Mouse (Mus musculus): ENCODE data around the gene H2-Q7. TPM values are rescaled to one million over a fixed set of nuclear protein-coding genes. Genes with fewer than 3 reads are reported as not detected.

Gene H2-Q7
- 100 to 1,000 TPM; 546 to 576 TPM for total RNA-seq (2023)

DNA sequence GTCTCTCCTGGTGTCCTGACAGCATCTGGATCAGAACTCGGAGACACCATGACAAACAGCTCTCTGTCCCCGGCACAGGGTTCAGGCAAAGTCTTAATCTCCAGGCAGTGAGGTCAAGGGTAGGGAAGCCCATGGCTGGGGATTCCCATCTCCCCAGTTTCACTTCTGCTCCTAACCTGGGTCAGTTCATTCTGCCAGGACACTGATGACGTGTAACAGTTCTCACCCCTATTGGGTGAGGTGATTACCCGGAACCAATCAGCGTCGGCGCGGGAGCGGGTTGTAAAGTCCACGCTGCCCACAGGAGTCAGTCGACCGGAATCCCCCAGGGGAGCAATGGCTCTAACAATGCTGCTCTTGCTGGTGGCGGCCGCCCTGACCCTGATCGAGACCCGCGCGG is at the start of gene H2-Q7:
Gene H2-Q7, plus strand, starts transcription at position 271 of the 400 bp plus-strand sequence.

DNA sequence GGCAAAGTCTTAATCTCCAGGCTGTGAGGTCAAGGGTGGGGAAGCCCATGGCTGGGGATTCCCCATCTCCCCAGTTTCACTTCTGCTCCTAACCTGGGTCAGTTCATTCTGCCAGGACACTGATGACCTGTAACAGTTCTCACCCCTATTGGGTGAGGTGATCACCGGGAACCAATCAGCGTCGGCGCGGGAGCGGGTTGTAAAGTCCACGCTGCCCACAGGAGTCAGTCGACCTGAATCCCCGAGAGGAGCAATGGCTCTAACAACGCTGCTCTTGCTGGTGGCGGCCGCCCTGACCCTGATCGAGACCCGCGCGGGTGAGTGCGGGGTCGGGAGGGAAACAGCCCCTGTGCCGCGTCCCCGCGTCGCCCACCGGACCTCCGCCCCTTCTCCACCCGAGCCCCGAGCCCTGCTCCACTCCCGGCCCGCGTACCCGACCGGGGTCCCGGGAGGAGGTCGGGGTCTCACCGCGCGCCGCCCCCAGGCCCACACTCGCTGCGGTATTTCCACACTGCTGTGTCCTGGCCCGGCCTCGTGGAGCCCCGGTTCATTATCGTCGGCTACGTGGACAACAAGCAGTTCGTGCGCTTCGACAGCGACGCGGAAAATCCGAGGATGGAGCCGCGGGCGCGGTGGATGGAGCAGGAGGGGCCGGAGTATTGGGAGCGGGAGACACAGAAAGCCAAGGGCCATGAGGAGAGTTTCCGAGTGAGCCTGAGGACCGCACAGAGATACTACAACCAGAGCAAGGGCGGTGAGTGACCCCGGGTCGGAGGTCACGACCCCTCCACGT is 14.1 kb upstream of the H2-Q7 start, which contains the start of gene H2-Q6:
Gene H2-Q6, plus strand, starts transcription at position 227 of the 793 bp plus-strand sequence.

GRCm38 (mm10) chr17:35469842-35470751 is 31.1 kb downstream of the H2-Q7 start, which contains the start of gene H2-Q10:
Gene H2-Q10 (plus strand): TSS chr17:35470089.

Other genes starting within 250 kb of the H2-Q7 start
- gene Ltb, start 244.7 kb upstream of the H2-Q7 start, total RNA-seq (2023) = 100 to 1,000 TPM; 598 to 633 TPM
- 10 to 100 TPM; 17.7 to 18.6 TPM for gene Tnf, start 237.1 kb upstream of the H2-Q7 start, total RNA-seq (2023)
- 10 to 100 TPM; 14.1 to 17.3 TPM for gene Lta, start 233.8 kb upstream of the H2-Q7 start, total RNA-seq (2023)
- not detected for gene Gm16181, start 218.3 kb upstream of the H2-Q7 start, total RNA-seq (2023)
- gene Atp6v1g2, start 205.5 kb upstream of the H2-Q7 start, total RNA-seq (2023) = 1 to 10 TPM; 2.8 to 3.1 TPM
- gene Nfkbil1, start 203.4 kb upstream of the H2-Q7 start, total RNA-seq (2023) = 10 to 100 TPM; 15.8 to 16.0 TPM
- gene Ddx39b, start 197.4 kb upstream of the H2-Q7 start, total RNA-seq (2023) = 100 to 1,000 TPM; 432 to 439 TPM
- gene H2-D1, start 176.4 kb upstream of the H2-Q7 start, total RNA-seq (2023) = 1,000 to 10,000 TPM; 2,662 to 2,726 TPM
- 10 to 100 TPM; 17.9 to 23.8 TPM for gene H2-Q1, start 118.8 kb upstream of the H2-Q7 start, total RNA-seq (2023)
- gene H2-Q2, start 96.9 kb upstream of the H2-Q7 start, total RNA-seq (2023) = 10 to 100 TPM; 13.7 to 17.0 TPM
- gene H2-Q4, start 59.5 kb upstream of the H2-Q7 start, total RNA-seq (2023) = 100 to 1,000 TPM; 534 to 564 TPM
- gene H2-Q6, start 14.3 kb upstream of the H2-Q7 start, total RNA-seq (2023) = 100 to 1,000 TPM; 203 to 218 TPM
- 10 to 100 TPM; 83.5 to 96.7 TPM for gene H2-Q10, start 30.9 kb downstream of the H2-Q7 start, total RNA-seq (2023)
- 1 to 10 TPM in 1 of 2 experiments, not detected in 1; 1.1 TPM for gene Pou5f1, start 66.9 kb downstream of the H2-Q7 start, total RNA-seq (2023)
- 10 to 100 TPM in 1 of 2 experiments, 1 to 10 TPM in 1; 9.7 to 14.6 TPM for gene Tcf19, start 77.7 kb downstream of the H2-Q7 start, total RNA-seq (2023)
- gene Cchcr1, start 77.9 kb downstream of the H2-Q7 start, total RNA-seq (2023) = 10 to 100 TPM; 16.7 to 18.7 TPM
- under 1 TPM in 1 of 2 experiments, not detected in 1; 0.70 TPM for gene Psors1c2, start 94.0 kb downstream of the H2-Q7 start, total RNA-seq (2023)
- not detected for gene Cdsn, start 113.0 kb downstream of the H2-Q7 start, total RNA-seq (2023)
- not detected for gene 2300002M23Rik, start 128.3 kb downstream of the H2-Q7 start, total RNA-seq (2023)
- gene Sfta2, start 162.4 kb downstream of the H2-Q7 start, total RNA-seq (2023) = not detected
- not detected for gene Gm9573, start 187.5 kb downstream of the H2-Q7 start, total RNA-seq (2023)
- gene Mucl3, start 204.5 kb downstream of the H2-Q7 start, total RNA-seq (2023) = not detected
- 10 to 100 TPM; 44.8 to 58.6 TPM for gene Vars2, start 228.4 kb downstream of the H2-Q7 start, total RNA-seq (2023)
- 10 to 100 TPM; 13.8 to 18.2 TPM for gene Gtf2h4, start 234.6 kb downstream of the H2-Q7 start, total RNA-seq (2023)